Mouse (Mus musculus) ES-Bruce4 (cell line): ENCODE results near the gene Arl15.

Experiments
- CTCF ChIP-seq: IDR thresholded peaks from one replicate; pipeline ENCODE4 v1.8.1; 2011; ENCODE audit warnings: low read depth, low read length
- EP300 ChIP-seq: IDR thresholded peaks from 2 replicates; pipeline ENCODE4 v1.6.1; 2011; ENCODE audit warnings: low read depth, low read length; ENCODE audit not compliant: insufficient read depth
- POLR2A ChIP-seq: IDR thresholded peaks from one replicate; pipeline ENCODE4 v1.8.1; 2011; ENCODE audit warnings: low read length; ENCODE audit not compliant: insufficient read depth

DNA sequence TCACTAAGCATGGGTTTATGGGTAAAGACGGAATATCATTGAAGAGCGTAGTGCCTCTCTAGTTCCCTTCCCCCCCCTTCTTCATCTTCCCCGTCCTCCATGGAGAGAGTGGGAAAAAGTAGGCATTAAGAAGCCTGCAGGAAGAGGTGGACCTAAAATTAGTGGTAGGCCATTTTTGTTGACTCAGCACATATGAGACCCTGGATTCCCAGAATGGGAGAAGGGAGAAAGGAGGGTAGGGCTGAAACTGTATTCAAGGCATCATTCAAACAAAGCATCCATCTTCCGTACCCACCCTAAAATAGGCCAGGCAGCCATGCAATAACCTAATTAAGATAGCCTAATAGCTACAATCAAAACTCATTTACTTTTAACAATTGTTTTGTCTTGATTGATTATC, 301.1 kb downstream of the Arl15 start:
- TF ChIP-seq CTCF (no peak), POLR2A (no peak), EP300 (no peak)
